Mouse (Mus musculus) cortical plate, adult 2 months (tissue): ENCODE data around the gene Rdh8. TPM values are rescaled to one million over a fixed set of nuclear protein-coding genes. Genes with fewer than 3 reads are reported as not detected.

Experiments
- H3K27ac ChIP-seq: fragments of 200-500 bp; 2 replicates; pipeline ENCODE4 v1.5.1; 2012; ENCODE audit warnings: low read length, control low read depth, inconsistent platforms; ENCODE audit not compliant: insufficient read depth
- H3K4me1 ChIP-seq: fragments of 200-500 bp; 2 replicates; pipeline ENCODE4 v1.6.1; 2011; ENCODE audit warnings: low read length; ENCODE audit not compliant: control insufficient read depth, insufficient read depth
- H3K4me3 ChIP-seq: fragments of 200-500 bp; 2 replicates; pipeline ENCODE4 v1.5.1; 2011; ENCODE audit warnings: mild to moderate bottlenecking, low read length, control low read depth; ENCODE audit not compliant: insufficient read depth
- CTCF ChIP-seq: fragments of 200-500 bp; IDR thresholded peaks from 2 replicates; pipeline ENCODE4 v1.5.1; 2011; ENCODE audit warnings: mild to moderate bottlenecking, control low read depth, low read length; ENCODE audit not compliant: insufficient read depth; ENCODE audit errors: extremely low read depth
- POLR2A ChIP-seq: fragments of 200-500 bp; IDR thresholded peaks from 2 replicates; pipeline ENCODE4 v1.6.1; 2011; ENCODE audit warnings: mild to moderate bottlenecking, low read length, control low read depth; ENCODE audit not compliant: insufficient read depth; ENCODE audit errors: extremely low read depth
- polyA plus RNA-seq: library from polyadenylated mRNA; depleted of rRNA; stranded (reverse); fragments of >200 nt; gene quantifications from 2 replicates; pipeline ENCODE4 v1.2.3, GENCODE M21; 2012

Gene Rdh8
- polyA plus RNA-seq, 1 experiment: not detected

GRCm38 (mm10) chr9:20810271-20810670 lies 8.0 kb upstream of the Rdh8 start:
- Histone ChIP-seq H3K27ac (no peak overlapping the region), H3K4me3 (no peak overlapping the region), H3K4me1 (peaks cover 6% of the 10 kb centered on the region)
- TF ChIP-seq CTCF: no peak
- no peak for TF ChIP-seq POLR2A

DNA sequence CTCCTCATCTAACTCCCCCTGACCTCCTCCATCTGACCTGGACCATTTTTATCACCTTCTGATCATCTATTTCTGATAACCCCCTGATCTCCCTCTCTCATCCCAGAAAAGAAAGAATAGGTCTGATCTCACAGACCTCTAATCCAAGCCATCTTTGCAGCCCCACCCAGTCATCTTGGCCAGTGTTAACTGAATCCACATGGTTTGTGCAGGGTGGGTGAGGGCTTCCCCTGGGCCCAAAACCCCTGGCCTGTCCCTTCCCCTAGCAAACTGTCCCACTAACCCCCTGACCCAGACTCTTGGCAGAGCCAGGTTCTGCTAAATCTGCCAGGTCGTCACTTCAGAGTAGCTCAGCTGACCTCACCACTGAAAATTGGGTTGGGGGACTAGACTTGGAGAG lies 7.5 kb upstream of the Rdh8 start:
- Histone ChIP-seq H3K27ac (no peak overlapping the region), H3K4me3 (no peak overlapping the region), H3K4me1 (peaks cover 6% of the 10 kb centered on the region)
- TF ChIP-seq CTCF (no peak), POLR2A (no peak)

DNA sequence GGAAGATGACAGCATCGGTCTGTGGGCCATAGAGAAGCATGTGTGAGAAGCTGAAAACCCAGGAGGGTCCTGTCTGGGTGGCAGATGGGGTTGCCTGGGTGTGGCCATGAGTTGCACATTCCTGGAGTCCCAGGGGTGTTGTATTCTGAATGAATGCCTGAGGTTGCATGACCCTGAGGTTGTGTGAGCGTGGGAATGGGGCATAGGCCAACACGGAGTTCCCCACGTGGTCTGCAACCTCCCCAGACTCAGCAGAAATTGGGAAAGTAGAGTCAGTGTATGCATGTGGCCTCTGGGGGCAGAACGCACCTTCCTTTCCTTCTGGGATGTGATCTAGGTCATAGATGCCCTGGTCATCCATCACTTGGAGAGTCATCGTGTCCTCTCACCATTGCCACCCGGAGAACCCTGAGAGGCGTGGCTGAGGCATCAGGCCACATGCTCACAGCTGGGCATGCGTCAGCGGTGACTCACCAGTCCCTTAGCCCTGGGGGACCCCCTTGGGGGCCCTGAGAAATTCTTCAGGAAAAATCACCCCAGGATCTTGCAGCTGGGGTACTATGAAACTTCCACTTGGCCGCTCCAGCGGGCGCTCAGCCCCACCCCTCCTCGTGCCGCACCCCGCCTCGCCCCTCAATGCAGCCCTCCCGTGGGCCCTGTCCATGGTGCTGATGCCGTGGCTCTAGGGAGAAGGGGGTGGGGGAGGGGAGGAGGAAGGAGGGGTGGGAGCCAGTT lies 5.6 kb upstream of the Rdh8 start:
- Histone ChIP-seq H3K4me1 (peaks cover 6% of the 10 kb centered on the region), H3K27ac (no peak overlapping the region), H3K4me3 (no peak overlapping the region)
- TF ChIP-seq POLR2A (no peak), CTCF (no peak)

- H3K4me3 ChIP-seq: no peak within 1 kb of the TSS
- no peak within 1 kb of the TSS for H3K27ac ChIP-seq
- peaks cover 6% of the 10 kb centered on the region for H3K4me1 ChIP-seq
- TF ChIP-seq CTCF (no peak), POLR2A (no peak)
Measured at GRCm38 (mm10) chr9:20814521-20815272, 3.6 kb upstream of the Rdh8 start, which contains the start of gene Col5a3. TSS of gene Col5a3 (minus strand) at chr9:20815067.

GRCm38 (mm10) chr9:20820001-20820400 lies 1.7 kb downstream of the Rdh8 start:
- Histone ChIP-seq H3K4me3 (no peak overlapping the region), H3K4me1 (no peaks in the 10 kb centered on the region), H3K27ac (no peak overlapping the region)
- TF ChIP-seq POLR2A (no peak), CTCF (no peak)

DNA sequence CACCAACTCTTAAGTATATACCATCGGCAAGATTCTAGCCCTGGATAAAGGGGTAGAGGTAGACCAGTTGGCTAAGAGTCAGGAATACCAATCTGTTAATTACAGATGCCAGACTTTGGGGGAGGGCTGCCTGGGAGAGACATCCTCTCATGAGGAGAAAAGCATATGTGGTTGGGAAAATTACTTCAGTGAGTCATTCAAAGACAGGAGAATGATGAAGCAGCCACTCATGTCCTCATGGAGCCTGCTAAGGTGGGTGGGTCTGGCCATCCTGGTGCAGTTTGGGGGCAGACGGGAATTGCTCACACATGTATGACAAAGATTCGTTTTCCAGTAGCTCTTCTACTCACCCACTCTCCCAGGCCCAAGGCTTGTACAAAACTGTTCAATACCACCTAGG lies 4.5 kb downstream of the Rdh8 start:
- Histone ChIP-seq H3K4me1 (no peaks in the 10 kb centered on the region), H3K4me3 (no peak overlapping the region), H3K27ac (no peak overlapping the region)
- TF ChIP-seq CTCF: no peak
- TF ChIP-seq POLR2A: no peak

DNA sequence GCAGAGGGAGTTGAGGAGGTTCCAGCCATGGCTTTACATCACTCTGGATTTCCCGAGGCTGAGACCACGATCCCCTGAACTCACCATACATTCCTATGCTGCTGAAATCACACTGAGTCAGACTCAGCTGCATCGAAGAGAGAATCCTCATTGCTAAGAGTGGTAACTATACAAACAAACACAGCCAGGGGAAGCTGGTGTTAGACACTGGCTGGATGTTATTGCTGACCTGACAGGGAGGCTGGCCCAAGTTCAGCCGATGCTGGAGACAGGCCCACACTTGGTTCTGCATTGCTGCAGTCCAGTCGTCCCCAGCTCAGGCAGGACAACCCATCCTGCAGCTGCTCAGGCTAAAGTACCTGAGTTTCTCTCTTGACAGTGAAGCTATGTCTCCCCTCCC lies 7.5 kb downstream of the Rdh8 start:
- TF ChIP-seq CTCF (no peak), POLR2A (no peak)
- peaks cover 1% of the 10 kb centered on the region; the same call in 1 of the 2 replicates for H3K4me1 ChIP-seq
- H3K27ac ChIP-seq: no peak overlapping the region
- H3K4me3 ChIP-seq: no peak overlapping the region

DNA sequence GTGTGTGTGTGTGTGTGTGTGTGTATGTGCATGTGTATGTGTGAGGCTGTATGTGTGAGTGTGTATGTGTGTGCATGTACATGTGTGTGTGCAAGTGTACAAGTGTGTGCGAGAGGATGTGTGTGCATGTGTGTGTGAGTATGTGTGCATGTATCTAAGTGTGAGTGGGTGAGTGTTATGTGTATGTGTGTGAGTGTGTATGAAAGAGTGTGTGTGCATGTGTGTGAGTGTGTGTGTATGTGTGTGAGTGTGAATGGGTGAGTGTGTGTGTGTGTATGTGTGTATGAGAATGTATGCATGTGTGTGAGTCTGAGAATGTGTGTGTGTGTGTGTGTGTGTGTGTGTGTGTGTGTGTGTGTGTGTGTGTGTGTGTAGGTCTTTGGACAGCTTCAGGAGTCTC lies 9.8 kb downstream of the Rdh8 start:
- TF ChIP-seq CTCF: no peak
- no peak for TF ChIP-seq POLR2A
- H3K27ac ChIP-seq: no peak overlapping the region
- H3K4me1 ChIP-seq: peaks cover 2% of the 10 kb centered on the region; the same call in 1 of the 2 replicates
- no peak overlapping the region for H3K4me3 ChIP-seq

DNA sequence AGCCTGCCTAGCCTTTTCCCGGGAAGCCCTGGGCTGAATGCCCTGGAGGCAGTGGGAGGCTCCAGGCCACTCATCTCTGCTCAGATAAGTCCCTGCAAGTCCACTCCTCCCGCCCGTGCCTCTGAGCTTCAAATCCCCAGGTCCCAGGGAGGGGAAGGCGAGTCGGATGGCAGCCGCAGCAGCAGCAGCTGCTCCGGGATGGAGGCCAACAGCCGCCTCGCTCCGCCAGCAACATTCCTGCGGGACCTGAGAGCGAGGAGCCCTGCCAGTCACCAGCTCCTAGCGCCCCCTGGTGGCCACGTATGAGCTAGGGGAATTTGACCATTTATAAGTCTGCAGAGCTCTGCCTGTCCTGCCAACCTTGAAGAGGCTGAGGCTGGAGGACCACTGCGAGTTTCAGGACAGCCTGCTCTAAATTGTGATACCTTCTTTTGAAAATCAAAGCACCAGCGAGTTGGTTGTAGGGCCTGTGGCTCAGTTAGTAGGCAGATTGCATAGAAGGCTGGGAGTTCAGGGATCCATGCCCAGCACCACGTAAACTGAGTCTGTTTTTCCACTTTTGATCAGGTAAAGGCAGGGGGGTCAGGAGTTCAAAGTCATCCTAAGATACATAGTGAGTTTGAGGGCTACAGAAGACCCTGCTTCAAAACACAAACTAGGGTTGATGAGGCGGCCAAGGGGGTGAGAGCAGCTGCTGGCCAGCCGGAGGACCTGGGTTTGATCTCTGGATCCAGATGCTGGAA lies 12.8 kb downstream of the Rdh8 start:
- TF ChIP-seq POLR2A (no peak), CTCF (peak; percentile 82)
- no peak overlapping the region for H3K27ac ChIP-seq
- H3K4me3 ChIP-seq: no peak overlapping the region
- H3K4me1 ChIP-seq: peaks cover 2% of the 10 kb centered on the region; the same call in 1 of the 2 replicates
